Mouse (Mus musculus): Measurements from ENCODE around the gene Rin2.
"Not testable (repeated sequence)": the region's sequence is repeated elsewhere in the genome, so short reads cannot be mapped to it uniquely, and the experiment has no call there.

Rin2 gene

DNA sequence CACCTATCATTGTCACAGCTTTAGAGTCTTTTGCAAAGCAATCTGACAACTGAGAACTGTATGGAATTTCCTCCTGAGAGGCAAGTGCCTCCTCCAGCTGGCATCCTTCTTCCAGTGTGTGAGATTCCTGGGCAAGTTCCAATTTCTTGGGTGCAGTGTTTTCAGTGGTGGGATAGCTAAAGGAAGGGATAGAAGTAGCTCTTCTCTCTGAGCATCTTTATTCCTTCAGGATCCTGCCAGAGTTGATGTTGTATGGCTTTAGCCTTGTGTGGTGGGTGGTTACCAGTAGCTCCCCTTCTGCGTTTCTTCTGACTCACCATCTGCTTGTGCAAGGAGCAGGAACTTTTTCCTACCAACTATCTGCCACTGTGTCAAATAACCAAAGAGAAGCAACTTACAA, 9.1 kb downstream of the Rin2 start:
- CTCF ChIA-PET: no interaction called here

DNA sequence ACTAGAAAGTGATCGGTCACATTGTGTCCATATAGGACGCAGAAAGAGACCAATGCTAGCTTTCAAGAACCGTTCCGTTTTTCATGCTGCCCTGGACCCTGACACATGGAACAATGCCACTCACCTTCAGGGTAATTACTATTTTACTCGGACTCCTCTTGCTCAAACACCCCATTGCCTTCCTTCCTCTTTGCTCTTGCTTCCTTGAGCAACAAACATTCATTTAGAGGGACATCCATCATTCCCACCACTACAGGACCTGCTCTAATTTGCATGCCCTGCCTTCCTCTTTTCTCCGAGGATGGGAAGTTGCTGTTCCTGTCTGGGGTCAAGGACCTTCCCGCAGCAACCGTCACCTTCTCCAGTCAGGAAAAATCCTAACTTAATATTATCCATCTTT, 9.9 kb downstream of the Rin2 start:
- CTCF ChIA-PET: no interaction called here

DNA sequence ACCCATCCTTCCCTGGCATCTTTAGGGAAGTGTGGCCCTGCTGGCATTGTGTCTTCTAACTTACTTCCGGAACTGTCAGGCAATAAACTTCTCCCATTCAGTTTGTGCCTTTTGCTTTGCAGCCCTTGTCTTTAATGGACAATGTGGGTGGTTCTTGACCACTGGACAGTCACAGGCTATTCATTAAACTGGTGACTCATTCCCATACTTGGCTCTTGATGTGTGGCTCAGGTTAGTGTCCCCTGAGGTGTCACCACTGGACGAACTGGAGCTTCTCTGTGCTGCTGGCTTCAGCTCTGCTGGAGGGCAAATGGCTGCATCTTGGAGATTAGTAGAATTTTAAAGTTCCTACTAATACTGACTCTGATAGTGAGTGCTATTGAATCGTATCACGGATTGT, 11.0 kb downstream of the Rin2 start:
- CTCF ChIA-PET: no interaction called here

DNA sequence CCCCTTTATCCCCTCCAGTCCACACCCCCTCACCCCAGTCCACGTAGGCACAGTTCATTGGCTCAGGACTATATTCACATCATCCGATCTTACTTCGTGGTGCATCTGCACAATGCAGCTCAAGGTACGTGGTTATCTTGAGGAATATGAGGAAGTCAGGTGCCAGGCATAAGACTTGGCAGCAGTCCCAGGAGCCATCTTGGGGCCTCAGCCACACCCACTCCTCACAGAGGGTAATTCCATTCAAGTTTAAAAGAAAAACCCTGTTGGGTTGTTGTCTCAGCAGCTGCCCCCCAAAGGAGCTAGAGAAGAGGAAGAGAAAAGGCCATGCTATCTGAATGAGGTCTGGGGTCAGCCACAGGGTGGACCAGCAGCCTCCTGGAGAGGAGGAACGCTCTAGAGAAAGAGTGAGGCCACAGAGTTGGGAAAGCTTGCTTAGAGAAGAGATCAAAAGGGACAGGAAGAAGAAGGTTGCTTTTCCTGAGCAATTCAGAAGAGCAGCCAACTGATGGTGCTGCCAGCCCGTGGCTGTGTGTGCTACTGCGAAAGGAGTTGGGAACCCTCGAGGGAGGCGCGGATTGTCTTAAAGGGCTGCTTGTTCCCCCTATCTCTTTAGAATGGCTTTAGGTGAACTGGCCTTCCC, 16.5 kb downstream of the Rin2 start:
- CTCF ChIA-PET: no interaction called here

DNA sequence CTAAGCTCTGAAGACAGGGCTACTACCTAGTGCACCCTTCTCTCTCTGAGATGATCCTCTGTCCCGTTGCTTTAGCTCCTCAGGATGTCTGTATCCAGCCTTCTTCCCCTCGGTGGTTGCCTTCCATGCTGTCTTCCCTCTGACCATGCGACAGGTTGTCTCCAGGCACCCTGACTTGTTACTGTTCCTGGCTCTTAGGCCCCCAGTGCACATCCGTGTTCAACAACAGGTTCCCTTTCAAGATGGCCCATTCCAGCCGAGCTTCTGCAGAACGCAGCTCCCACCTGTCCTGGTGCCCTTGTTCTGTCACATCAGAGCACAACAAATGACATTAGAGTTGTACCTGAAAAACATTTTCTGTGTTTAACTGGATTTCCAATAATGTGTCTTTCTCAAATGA, 22.1 kb downstream of the Rin2 start:
- CTCF ChIA-PET: no interaction called here

DNA sequence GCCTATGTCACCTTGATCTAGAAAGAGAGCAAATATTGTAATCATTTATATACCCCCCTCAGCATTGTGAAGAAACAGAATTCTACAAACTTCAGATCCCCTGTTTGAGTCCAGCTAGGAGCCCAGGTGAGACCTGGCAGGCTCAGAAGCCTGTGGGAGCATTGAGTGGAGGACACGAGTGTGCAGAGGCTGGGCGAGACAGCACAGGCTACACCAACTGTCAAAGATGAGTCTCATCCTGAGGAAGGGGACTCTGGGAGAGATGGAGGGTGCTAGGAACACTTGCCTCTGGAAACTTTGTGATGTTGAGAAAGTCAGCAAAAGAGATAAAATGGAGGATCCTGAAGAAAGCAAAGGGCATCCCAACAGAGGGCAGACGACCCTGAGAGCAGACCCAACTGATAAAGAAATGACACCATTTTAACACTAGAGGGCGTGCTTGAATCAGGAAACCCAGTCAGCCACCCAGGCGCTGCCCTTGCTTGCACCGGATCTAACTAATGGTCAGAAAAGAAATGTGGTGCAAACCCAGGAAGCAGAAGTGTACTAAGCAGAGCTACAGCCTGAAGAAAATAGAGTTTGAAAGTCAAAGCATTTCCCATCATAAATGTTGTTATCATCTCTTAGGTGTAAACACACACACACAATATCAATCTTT, 24.5 kb downstream of the Rin2 start:
- CTCF ChIA-PET: no interaction called here

DNA sequence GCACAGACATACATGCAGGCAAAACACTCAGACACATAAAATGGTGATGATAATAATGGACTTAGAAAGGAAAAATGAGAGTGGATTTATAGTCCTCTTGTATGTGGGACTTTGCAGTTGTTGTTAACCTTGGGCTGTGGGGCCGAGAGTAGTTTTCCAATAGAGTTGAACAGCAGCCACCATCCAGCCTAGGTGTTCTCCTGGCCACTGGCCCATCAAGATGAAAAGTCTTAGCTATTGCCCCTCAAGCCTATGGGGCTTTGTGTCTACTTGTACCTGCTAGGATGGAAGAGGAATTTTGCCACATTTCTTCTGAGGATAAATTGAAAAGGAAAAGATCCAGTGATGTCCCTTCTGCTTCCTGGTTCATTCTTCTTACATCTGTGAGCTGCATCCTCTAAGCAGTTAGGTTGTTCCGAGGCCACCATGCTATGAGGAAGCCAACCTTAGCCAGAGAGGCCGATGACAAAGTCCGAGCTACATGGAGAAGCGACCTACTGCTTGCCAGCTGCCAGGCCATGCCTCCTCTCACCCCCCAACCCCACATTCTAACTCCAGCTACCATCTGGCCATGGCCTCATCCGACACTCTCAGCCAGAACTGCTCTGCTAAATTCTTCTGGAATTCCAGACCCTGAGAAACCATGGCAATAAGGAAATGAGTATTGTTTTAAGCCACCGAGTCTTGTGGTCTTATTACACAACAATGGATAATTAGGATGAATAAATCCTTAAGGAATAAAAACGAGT, 25.4 kb downstream of the Rin2 start:
- CTCF ChIA-PET: no interaction called here

DNA sequence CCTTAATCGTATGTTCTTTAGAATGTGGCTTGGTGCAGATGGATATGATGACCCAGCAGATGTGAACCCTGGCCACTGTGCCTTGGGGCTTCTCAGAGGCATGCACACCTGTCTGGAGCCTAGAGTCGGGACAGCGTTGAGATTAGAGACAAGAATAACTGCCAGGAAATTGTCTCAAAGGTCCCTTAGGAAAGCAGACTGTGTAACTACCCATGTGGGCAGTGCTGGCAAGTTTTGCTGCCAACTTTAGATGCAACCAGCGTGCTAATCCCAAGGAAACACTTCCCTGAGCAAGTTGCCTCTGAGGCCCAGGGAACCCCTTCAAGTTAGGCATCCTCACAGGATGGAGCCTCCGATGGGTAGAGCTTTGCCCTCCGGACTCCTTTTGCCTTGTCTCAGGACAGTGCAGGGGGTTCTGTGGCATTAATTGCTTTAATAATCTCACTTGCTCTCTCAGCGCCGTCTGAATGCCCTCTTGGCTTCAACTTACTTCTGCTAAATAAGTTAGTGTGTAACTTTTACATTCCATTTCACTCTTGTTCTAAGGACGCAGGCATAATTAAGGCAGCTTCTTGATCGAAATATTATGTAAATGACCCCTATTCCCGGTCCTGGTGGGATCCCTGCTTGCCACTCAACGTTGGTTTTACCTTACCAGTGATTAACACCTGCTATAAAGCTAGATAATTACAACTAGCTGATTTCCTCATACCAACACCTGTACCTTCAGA, 26.8 kb downstream of the Rin2 start:
- CTCF ChIA-PET: no interaction called here

DNA sequence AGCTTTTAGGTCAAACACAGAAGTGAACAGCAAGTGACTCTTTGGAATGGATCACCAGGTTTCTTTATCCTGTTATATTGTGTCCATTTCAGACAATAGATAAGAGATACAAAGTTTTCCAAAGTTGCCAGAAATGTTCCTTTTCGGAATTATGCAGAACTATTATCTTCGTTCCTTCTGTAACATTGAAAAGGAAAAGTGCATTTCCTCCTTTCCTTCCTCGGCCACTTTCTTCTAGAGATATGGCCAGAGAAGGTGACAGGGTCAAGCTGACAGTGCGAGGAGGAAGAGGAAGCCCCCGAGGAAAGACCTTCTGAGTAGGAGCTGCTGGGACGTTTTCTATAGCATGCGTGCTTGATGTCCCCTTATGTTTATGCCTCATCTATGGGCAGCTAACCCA, 29.7 kb downstream of the Rin2 start:
- CTCF ChIA-PET: no interaction called here

DNA sequence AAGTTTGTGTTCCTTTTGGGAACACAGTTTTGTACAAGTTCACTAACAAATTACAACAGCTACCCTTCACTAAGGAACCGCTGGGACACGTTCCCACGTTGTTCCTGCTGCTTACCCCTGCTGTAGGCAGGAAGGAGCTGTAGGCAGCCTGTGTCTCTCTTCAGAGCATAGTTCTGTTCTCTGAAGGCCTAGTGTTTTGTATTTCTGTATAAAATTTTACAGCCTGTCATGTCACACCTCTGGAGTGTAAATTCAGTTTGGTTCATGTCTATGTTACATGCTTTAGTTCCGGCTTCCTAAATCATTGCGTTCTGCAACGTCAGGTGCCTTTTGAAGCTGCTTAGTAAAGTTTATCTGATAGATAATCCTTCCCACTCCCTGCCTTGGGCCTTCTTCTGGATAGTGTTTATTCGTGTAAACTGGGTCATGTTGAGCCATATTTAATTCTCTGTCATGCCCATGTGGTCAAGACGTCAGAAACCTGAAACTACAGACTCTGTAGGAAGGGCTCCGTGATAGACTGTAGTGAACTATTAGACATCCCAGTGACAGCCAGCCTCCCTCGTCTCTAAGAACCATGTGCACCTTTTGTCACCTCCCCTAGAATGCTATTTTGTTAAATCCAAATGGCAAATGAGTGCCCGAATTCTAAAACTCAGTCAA, 34.8 kb downstream of the Rin2 start:
- CTCF ChIA-PET: interaction anchor here (0.7 kb wide), 1 partner anchor 75 kb away, joined by 4 read pairs; no protein-coding TSS in a partner anchor

DNA sequence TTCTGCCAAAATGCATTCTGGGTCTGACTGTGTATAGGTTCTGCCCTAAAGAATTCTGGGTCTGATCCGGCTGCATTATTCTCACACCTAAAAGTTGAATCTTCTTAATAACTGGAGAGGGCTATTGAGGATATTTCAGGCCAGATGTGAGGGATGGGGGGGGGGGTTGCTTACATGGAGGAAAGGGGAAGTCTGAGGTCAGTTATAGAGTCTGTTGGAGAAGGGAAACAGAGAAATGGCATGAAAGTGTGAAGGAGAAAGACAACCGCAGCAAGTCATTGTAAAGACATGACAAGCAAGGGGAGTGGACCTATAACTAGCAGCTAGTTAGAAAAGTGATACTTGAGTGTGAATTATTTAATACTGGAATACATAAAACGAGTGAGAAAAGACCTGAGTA, 36.5 kb downstream of the Rin2 start:
- CTCF ChIA-PET: no interaction called here

DNA sequence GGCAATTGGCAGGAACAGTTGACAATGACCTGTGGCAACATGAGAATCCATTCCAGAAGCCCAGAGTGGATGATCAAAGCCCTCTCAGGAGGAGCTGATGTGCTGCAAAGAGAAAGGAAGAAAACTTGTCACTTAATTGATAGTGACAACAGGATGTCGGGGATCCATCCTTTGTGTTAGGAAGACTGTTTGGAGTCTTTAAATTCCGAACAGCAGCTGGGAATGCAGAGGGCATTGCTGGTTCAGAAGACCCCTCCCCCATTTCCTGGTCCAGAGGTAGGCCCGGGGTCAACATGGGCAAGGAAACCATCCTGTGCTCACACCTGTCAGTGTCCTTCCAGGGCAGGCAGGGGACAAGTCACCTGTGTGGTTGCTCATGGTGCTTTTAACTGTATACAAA, 37.0 kb downstream of the Rin2 start:
- CTCF ChIA-PET: no interaction called here

DNA sequence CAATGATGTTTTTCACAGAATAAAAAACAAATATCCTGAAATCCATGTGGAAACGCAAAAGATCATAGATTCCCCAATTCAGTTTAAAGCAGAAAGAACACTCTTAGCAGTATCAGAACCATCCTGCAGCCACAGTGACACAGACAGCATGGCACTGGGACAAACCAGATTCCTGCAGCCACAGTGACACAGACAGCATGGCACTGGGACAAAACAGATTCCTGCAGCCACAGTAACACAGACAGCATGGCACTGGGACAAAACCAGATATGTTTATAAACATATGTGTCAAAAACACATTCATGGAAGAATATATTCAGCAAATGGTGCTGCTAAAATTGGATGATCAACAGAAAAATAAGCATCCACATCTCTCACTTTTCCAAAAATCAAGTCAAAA, 42.5 kb downstream of the Rin2 start:
- CTCF ChIA-PET: no interaction called here

DNA sequence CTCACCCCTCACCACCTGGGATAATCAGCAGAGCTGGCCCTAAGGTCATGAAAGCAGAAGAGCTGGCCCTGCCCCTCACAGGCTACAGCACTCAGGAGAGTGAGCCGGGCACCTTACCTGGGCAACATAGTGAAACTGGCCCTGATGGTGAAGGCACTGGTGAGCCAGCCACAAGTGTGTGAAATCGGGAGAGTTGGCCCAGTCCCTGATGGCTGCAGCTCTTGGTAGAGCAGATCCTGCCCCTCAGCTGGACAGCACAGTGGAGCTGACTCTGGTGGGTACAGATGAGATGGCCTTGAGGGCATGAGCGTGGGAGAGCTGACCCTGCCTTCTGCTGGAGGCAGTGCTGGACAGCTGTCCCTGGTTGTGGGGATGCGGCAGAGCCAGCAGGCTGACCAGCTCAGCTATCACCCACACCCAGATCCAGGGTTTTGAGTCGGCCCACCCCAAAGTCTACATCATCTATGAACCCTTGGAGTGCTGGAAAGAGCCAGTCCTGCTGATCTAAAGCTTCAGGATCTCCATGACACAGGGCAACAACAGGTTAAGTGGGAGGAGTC, 43.7 kb downstream of the Rin2 start:
- CTCF ChIA-PET: interaction anchor here (0.7 kb wide), 1 partner anchor 13 kb away, joined by 4 read pairs; no protein-coding TSS in a partner anchor

DNA sequence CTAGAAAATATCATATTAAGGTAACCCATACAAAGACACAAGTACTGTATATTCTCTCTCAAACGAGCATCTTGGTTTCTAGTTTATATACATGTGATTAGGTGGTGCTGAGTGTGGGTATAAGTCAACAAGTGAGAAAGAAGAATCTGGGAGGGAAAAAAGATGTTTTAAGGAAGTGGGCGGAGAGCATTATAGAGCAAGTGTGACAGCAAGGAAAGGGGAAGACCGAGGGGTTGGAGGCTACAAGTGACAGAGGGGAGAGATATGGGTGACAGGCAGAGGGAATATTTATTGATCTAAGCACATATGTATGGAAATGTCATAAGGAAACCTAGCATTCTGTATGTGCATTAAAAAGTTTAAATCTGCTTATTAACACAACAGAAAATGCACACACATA, 45.1 kb downstream of the Rin2 start:
- CTCF ChIA-PET: no interaction called here

DNA sequence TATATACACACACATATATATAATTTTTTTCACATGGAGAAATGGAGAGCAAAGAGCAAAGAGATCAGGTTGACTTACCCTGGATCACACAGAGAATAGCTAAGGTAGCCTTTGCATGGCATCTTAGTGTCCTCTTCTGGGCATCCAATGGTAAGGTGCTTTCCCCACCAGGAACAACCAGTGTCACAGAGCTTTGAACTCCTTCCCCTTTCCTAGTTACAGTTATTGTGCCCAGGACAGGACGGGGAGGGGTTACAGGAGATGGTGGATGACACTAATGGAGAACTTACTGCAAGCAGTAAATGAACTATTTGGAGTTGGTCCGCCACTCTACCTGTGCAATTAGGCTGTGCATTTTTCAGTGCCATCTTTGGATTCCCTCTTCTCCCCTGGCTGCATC, 45.7 kb downstream of the Rin2 start:
- CTCF ChIA-PET: no interaction called here

DNA sequence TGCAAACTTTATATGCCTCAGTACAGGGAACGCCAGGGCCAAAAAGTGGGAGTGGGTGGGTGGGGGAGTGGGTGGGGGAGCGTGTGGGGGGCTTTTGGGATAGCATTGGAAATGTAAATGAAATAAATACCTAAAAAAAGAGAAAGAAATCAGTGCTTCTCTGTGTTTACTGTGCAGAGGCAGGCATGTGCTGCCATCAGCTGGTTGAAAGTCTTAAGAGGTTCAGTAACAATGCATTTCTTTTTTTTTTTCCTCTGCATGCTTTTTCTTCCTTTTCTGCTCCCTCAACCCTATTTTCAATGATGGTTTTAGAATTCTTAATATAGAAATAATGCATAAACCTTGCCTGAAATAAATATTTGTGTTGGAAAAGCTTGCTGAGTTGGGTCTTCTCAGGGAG, 47.3 kb downstream of the Rin2 start:
- CTCF ChIA-PET: not testable (repeated sequence)

DNA sequence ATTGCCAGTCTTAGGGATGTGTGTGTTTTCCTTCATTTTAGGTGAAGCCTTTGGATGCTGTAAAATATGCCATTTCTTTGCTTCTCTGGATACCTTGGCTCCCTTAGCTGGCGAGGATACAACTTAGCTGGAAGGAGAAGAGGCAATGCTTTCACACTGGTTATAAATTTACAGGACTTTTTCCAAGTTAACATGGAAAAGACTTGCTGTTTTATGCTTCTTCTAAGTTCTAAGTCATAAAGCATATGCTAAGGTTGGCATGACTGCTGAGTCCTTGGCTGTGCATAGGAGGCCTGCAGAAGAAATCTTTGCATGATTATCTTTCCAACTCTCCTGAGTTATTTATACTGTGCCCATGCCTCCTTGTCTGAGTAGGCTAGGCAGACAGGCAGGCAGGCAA, 49.3 kb downstream of the Rin2 start:
- CTCF ChIA-PET: no interaction called here

DNA sequence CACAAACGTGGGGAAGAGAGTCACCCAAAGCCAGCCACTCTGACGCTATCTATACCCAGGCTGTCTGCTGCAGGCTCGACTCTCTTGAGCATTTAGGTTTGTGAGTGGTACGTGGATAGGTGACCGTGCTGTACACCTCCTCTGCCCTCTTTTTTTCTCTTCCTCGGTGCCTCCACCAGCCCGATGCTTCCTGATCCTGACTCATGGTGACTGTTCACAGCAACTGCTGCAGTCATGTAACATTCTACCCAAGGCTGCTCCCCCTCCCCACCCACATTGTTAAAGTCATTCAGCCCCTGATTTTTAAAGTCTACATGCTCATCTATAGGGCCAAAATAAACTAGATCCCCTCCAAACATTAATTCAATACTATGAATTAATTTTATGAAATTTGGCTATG, 54.4 kb downstream of the Rin2 start:
- CTCF ChIA-PET: no interaction called here

DNA sequence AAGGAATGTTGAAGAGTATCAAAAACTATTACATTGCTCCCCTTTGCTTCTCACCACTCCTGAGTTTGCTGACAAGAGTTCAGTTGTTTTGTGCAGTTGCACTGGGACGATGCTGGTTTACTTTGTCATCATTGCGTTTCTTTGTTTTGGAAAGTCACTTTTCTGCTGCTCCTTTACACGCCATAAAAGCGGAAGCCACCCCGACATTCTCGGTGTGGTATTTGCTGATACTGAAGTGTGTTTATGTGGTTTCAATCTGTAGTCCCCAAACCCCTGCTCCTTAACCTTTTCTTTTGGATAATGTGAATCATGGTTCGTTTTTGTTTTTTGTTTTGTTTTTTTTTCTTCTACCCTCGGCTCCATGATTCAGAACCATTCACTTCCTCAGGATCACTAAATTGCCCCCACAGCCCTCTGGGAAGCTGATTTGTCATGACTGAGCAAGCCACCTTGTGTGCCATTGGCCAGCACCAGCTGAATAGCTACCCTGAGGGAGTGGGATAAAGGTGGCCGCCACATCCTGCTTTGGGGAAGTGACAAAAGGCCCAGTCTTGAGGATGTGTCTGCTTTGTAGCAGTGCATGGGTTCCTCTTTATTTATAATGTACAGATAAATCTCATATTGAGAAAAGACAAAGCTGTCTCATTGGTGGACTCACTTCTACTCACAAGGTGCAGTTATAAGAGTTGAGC, 55.3 kb downstream of the Rin2 start:
- CTCF ChIA-PET: no interaction called here

DNA sequence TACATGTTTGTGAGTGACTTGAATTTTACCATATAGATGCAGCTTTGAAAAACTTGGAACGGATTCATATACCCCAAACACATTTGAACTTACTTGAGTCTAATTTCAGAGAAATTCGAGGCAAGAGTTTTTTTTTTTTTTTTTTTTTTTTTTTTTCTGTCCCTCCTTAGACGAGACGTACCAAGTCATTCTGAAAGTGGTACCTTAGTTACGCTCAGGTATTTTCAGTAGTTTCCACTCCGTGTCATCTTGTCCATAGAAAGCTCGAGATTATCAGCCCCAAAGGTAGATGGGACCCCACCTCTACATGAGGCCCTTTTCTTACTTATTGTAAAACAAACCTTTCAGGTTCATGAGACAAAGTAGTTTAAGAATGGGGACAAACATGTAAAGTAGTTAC, 55.9 kb downstream of the Rin2 start:
- CTCF ChIA-PET: no interaction called here

All from spleen, embryonic (tissue).